Mouse (Mus musculus) thymus, adult 2 months (tissue): ENCODE results near the gene 4930442H23Rik. TPM values are rescaled to one million over a fixed set of nuclear protein-coding genes. Genes with fewer than 3 reads are reported as not detected.
A peak's percentile ranks its signal among the peaks of the same experiment; 100 is the strongest.

ENCODE experiments used
- DNase-seq: peaks from one replicate; pipeline ENCODE4 v3.0.0; 2021
- H3K27ac ChIP-seq: fragments of 200-500 bp; 2 replicates; pipeline ENCODE4 v1.5.1; 2012; ENCODE audit warnings: low read length, control low read depth; ENCODE audit not compliant: control insufficient read depth, insufficient read depth
- H3K27me3 ChIP-seq: fragments of 200-500 bp; 2 replicates; pipeline ENCODE4 v1.6.1; 2012; ENCODE audit warnings: mild to moderate bottlenecking, low read length, moderate library complexity, mixed read lengths; ENCODE audit not compliant: control insufficient read depth, insufficient read depth
- H3K36me3 ChIP-seq: fragments of 200-500 bp; 2 replicates; pipeline ENCODE4 v1.6.1; 2012; ENCODE audit warnings: mild to moderate bottlenecking, low read length, moderate library complexity; ENCODE audit not compliant: control insufficient read depth, insufficient read depth
- H3K4me1 ChIP-seq: fragments of 200-500 bp; replicated peaks from 2 replicates; pipeline ENCODE4 v1.6.1; 2012; ENCODE audit warnings: low read length; ENCODE audit not compliant: control insufficient read depth, insufficient read depth
- H3K4me3 ChIP-seq: fragments of 200-500 bp; 2 replicates; pipeline ENCODE4 v1.5.1; 2012; ENCODE audit warnings: mild to moderate bottlenecking, low read length, control low read depth, moderate library complexity; ENCODE audit not compliant: control insufficient read depth, insufficient read depth
- CTCF ChIP-seq: fragments of 200-500 bp; IDR thresholded peaks from 2 replicates; pipeline ENCODE4 v1.5.1; 2012; ENCODE audit warnings: mild to moderate bottlenecking, control low read depth, low read length, moderate library complexity, borderline replicate concordance; ENCODE audit not compliant: control insufficient read depth, poor library complexity, insufficient read depth; ENCODE audit errors: extremely low read depth
- POLR2A ChIP-seq: fragments of 200-500 bp; IDR thresholded peaks from 2 replicates; pipeline ENCODE4 v1.6.1; 2012; ENCODE audit warnings: mild to moderate bottlenecking, low read length, control low read depth, moderate library complexity; ENCODE audit not compliant: control insufficient read depth, poor library complexity, insufficient read depth; ENCODE audit errors: extremely low read depth
- WGBS: fragments of 180-500 bp; shearing (Covaris S2); methylation state at CpG from one replicate; pipeline ENCODE4 v1.1.7; 2018; 5-methylcytosine and 5-hydroxymethylcytosine counted together
- polyA plus RNA-seq: library from polyadenylated mRNA; depleted of rRNA; stranded (reverse); fragments of >200 nt; gene quantifications from 2 replicates; pipeline ENCODE4 v1.2.3, GENCODE M21; 2012

Gene 4930442H23Rik
- polyA plus RNA-seq, 1 experiment, result not detected

GRCm38 (mm10) chr10:81202978-81203720 lies 19.5 kb upstream of the 4930442H23Rik start:
- H3K4me1 ChIP-seq, result no peaks in the 10 kb centered on the region
- WGBS, result 84% methylated on average over 8 of the region's 8 CpGs

DNA sequence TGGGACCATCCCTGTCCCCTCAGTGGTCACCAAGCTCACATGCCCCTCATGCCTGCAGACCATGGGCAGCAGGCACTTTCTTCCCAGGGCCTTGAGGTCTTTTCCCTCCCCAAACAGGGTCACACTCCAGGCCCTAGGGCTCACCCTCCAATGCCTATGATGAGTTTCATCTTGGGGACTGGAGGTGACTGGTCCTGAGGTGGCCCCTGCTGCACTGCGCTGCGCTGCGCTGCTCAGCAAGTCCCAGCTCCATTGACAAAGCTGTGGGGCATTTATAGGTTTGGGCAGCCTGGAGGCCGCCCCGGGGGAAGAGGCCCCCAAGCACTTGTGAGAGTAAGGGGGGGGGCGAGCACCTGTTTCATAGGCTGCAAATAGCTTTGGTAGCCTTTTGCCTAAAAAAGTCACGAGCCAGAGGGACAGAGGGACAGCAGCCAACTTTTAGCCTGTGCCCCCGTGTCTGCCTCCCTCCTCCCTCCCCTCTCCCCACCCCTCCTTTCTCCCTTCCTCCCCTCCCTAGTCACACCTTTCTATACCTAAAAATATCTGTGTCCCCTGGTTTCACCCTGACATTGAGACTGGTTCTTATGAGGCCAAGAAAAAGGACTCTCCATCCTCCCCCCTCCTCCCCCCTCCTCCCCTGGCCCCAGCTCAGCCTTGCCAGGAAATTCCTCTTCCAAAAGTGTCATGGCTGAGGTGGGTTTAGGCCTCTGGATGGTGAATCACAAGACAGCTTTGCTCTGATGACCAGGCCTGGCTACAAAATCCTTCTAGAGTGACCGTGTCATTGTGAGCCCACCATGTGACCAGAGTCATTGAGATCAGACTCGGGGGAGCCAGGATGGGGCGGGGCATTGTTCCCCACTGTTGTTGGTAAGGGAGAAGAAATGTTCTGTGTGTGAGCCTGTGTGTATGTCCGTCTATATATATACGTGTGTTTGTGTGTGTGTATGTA lies 18.4 kb upstream of the 4930442H23Rik start, which contains the start of gene Nmrk2:
Nmrk2 (minus strand) TSS at position 245 of the 952 bp plus-strand sequence.
- Histone ChIP-seq H3K36me3 (no peaks in the 10 kb centered on the region), H3K27me3 (no peaks in the 10 kb centered on the region), H3K27ac (no peak within 1 kb of the TSS), H3K4me3 (no peak within 1 kb of the TSS), H3K4me1 (no peaks in the 10 kb centered on the region)
- TF ChIP-seq POLR2A (no peak), CTCF (no peak)
- no peak for DNase-seq
- 84% methylated on average over 13 of the region's 13 CpGs for WGBS

More at GRCm38 (mm10) chr10:81202978-81203720, 19.5 kb upstream of the 4930442H23Rik start:
- Histone ChIP-seq H3K27ac (no peak overlapping the region), H3K27me3 (no peaks in the 10 kb centered on the region), H3K36me3 (no peaks in the 10 kb centered on the region), H3K4me3 (no peak overlapping the region)
- TF ChIP-seq POLR2A (no peak), CTCF (no peak)
- no peak for DNase-seq

GRCm38 (mm10) chr10:81200605-81201287 lies 17.1 kb upstream of the 4930442H23Rik start:
- Histone ChIP-seq H3K4me3 (no peak overlapping the region), H3K27ac (no peak overlapping the region), H3K4me1 (no peaks in the 10 kb centered on the region), H3K27me3 (no peaks in the 10 kb centered on the region), H3K36me3 (no peaks in the 10 kb centered on the region)
- TF ChIP-seq CTCF, result no peak
- TF ChIP-seq POLR2A, result no peak
- 84% methylated on average over 20 of the region's 20 CpGs for WGBS
- DNase-seq, result no peak

- no peaks in the 10 kb centered on the region for H3K36me3 ChIP-seq
- no peak overlapping the region for H3K4me3 ChIP-seq
- H3K27ac ChIP-seq, result no peak overlapping the region
- WGBS, result 90% methylated on average over 13 of the region's 13 CpGs
- H3K27me3 ChIP-seq, result no peaks in the 10 kb centered on the region
- no peak for DNase-seq
- 0 out of 2 replicates have a peak, but pooled peaks cover under 1% of the 10 kb centered on the region for H3K4me1 ChIP-seq
- TF ChIP-seq CTCF, result no peak
Observed at GRCm38 (mm10) chr10:81200141-81200540, 16.5 kb upstream of the 4930442H23Rik start.

DNA sequence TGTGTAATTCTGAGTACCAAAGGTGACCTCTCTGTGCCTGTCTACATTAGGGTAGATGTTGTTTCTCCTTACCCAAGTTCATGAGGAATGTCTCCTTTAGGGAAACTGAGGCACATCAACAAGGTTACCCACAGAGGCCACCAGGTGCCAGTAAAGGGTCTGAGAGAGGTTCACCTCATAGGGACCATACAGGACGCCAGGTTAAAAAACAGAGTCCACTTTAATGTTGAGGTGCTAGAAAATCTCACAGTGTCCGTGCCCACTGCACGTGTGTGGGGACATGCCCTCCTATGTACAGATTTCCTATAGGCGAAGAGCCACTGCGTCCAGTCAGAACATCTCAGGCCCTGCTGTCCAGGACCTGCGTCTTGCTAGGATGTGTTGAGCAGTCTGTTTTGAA lies 15.3 kb upstream of the 4930442H23Rik start:
- H3K4me3 ChIP-seq, result no peak overlapping the region
- no peak for DNase-seq
- no peak for TF ChIP-seq POLR2A
- no peak for TF ChIP-seq CTCF
- H3K27me3 ChIP-seq, result no peaks in the 10 kb centered on the region
- WGBS, result 91% methylated on average over 6 of the region's 6 CpGs
- no peak overlapping the region for H3K27ac ChIP-seq
- H3K36me3 ChIP-seq, result no peaks in the 10 kb centered on the region
- H3K4me1 ChIP-seq, result peaks cover 11% of the 10 kb centered on the region

- Histone ChIP-seq H3K27ac (no peak overlapping the region), H3K36me3 (no peaks in the 10 kb centered on the region), H3K4me1 (peaks cover 16% of the 10 kb centered on the region), H3K27me3 (no peaks in the 10 kb centered on the region), H3K4me3 (no peak overlapping the region)
- WGBS, result 2% methylated on average over 9 of the region's 9 CpGs
- no peak for TF ChIP-seq CTCF
- TF ChIP-seq POLR2A, result no peak
- peak; percentile 73 for DNase-seq
Observed at GRCm38 (mm10) chr10:81198230-81198629, 14.6 kb upstream of the 4930442H23Rik start.
